Mouse (Mus musculus) limb, embryonic 11.5 days (tissue): Measurements from ENCODE around the gene Parvb. TPM values are rescaled to one million over a fixed set of nuclear protein-coding genes. Genes with fewer than 3 reads are reported as not detected.

Experiments used
- ATAC-seq: fragments of 200-750 bp; cut with Nextera tagmentation; 2 replicates; pipeline ENCODE4 v1.8.0; 2017; ENCODE audit warnings: low read depth; ENCODE audit not compliant: insufficient number of reproducible peaks, low FRiP score, low TSS enrichment
- DNase-seq: peaks from one replicate; pipeline ENCODE4 v3.0.0-alpha.2; 2015; ENCODE audit warnings: low spot score
- H3K27ac ChIP-seq: fragments of 300-500 bp; sonication (generic); replicated peaks from 2 replicates; pipeline ENCODE4 v1.5.1; 2014; ENCODE audit warnings: low read depth, mild to moderate bottlenecking, low read length
- H3K27me3 ChIP-seq: fragments of 300-500 bp; sonication (generic); 2 replicates; pipeline ENCODE4 v1.6.1; 2014; ENCODE audit warnings: mild to moderate bottlenecking, low read length, mixed read lengths; ENCODE audit not compliant: control insufficient read depth, insufficient read depth
- H3K36me3 ChIP-seq: fragments of 300-500 bp; sonication (generic); 2 replicates; pipeline ENCODE4 v1.6.1; 2014; ENCODE audit warnings: mild to moderate bottlenecking, low read length, moderate library complexity, mixed read lengths; ENCODE audit not compliant: control insufficient read depth, insufficient read depth
- H3K4me1 ChIP-seq: fragments of 300-500 bp; sonication (generic); 2 replicates; pipeline ENCODE4 v1.6.1; 2014; ENCODE audit warnings: low read length, mixed read lengths; ENCODE audit not compliant: control insufficient read depth, insufficient read depth
- H3K4me2 ChIP-seq: fragments of 300-500 bp; sonication (generic); 2 replicates; pipeline ENCODE4 v1.6.1; 2014; ENCODE audit warnings: low read depth, mild to moderate bottlenecking, moderate library complexity; ENCODE audit not compliant: severe bottlenecking
- H3K4me3 ChIP-seq: fragments of 300-500 bp; sonication (generic); 2 replicates; pipeline ENCODE4 v1.5.1; 2014; ENCODE audit warnings: low read depth, low read length
- H3K9ac ChIP-seq: fragments of 300-500 bp; sonication (generic); 2 replicates; pipeline ENCODE4 v1.6.1; 2014; ENCODE audit warnings: mild to moderate bottlenecking, low read length
- H3K9me3 ChIP-seq: fragments of 300-500 bp; sonication (generic); 2 replicates; pipeline ENCODE4 v1.6.1; 2016; ENCODE audit warnings: low read length; ENCODE audit not compliant: control insufficient read depth
- WGBS: fragments of 180-500 bp; shearing (Covaris S2); extraction: QIAGEN DNeasy Blood & Tissue Kit; methylation state at CpG from one replicate; pipeline ENCODE4 v1.1.7; 2014; 5-methylcytosine and 5-hydroxymethylcytosine counted together
- polyA plus RNA-seq: library from polyadenylated mRNA; unstranded; fragments of >200 nt; fragmentation: Nextera tagmentation; extraction: Ambion mirVana; gene quantifications from 2 replicates; pipeline ENCODE4 v1.2.1, GENCODE M21; 2014

The Parvb gene
- polyA plus RNA-seq, 1 experiment from 2014 or later: 9.4 TPM

DNA sequence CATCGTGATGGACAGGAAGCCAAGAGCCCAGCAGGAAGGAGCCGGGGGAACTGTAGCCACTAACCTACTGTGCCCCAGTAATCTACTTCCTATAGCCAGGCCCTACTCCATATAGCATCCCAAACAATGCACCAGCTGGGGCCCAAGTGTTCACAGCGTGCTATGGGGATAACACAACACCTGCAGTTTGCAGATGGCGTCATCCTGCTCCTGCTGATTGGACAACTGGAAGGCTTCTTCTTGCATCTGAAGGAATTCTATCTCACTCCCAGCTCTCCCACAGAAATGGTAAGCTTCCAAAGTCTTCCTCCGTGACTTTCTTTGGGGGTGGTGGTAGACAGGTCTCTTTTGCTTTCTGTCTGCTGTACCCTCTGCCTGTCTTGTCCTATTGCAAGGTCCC is 105.8 kb downstream of the Parvb start:
- WGBS: 83% methylated on average over 5 of the region's 5 CpGs
- no peak overlapping the region for H3K4me3 ChIP-seq
- no peak for ATAC-seq

GRCm38 (mm10) chr15:84340926-84341325 is 109.1 kb downstream of the Parvb start:
- Histone ChIP-seq H3K4me2 (no peak overlapping the region), H3K36me3 (no peaks in the 10 kb centered on the region), H3K27me3 (no peaks in the 10 kb centered on the region), H3K9me3 (no peaks in the 10 kb centered on the region), H3K27ac (no peak overlapping the region), H3K9ac (no peak overlapping the region), H3K4me3 (no peak overlapping the region), H3K4me1 (peaks cover 3% of the 10 kb centered on the region)
- ATAC-seq (no peak), DNase-seq (no peak)
- 54% methylated on average over 2 of the region's 2 CpGs for WGBS

More for the DNA sequence above, 105.8 kb downstream of the Parvb start:
- Histone ChIP-seq H3K27me3 (no peaks in the 10 kb centered on the region), H3K4me2 (no peak overlapping the region), H3K9ac (no peak overlapping the region), H3K27ac (no peak overlapping the region), H3K4me1 (no peaks in the 10 kb centered on the region), H3K36me3 (no peaks in the 10 kb centered on the region), H3K9me3 (no peaks in the 10 kb centered on the region)
- DNase-seq: no peak

DNA sequence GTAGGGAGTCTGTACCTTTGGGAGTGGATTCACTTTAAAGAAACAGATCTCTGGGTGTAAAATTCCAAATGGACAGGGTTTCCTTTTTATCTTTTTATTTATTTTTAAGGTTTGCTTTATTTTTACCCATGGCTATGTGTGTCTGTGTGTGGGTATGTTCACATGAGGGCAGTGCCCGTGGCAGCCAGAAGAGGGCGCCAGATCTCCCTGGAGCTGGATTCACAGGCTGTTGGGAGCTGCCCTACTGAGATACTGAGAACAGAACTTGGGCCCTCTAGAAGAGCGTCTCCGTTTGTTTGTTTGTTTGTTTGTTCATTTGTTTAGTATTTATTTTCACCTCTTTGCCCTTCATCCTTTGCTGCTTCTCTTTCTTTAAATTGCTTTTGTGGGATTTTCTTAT is 116.9 kb downstream of the Parvb start:
- Histone ChIP-seq H3K9me3 (no peaks in the 10 kb centered on the region), H3K27me3 (no peaks in the 10 kb centered on the region), H3K4me3 (no peak overlapping the region), H3K9ac (no peak overlapping the region), H3K4me1 (peaks cover 3% of the 10 kb centered on the region), H3K4me2 (no peak overlapping the region), H3K36me3 (no peaks in the 10 kb centered on the region), H3K27ac (no peak overlapping the region)
- ATAC-seq: no peak
- DNase-seq: no peak
- 90% methylated on average over 4 of the region's 4 CpGs for WGBS

GRCm38 (mm10) chr15:84349915-84350738 is 118.3 kb downstream of the Parvb start:
- no peak overlapping the region for H3K9ac ChIP-seq
- no peaks in the 10 kb centered on the region for H3K27me3 ChIP-seq
- DNase-seq (no peak), ATAC-seq (no peak)
- no peak overlapping the region for H3K4me2 ChIP-seq
- H3K27ac ChIP-seq: no peak overlapping the region
- H3K9me3 ChIP-seq: no peaks in the 10 kb centered on the region
- H3K4me3 ChIP-seq: no peak overlapping the region
- WGBS: 59% methylated on average over 14 of the region's 14 CpGs
- no peaks in the 10 kb centered on the region for H3K36me3 ChIP-seq
- H3K4me1 ChIP-seq: no peaks in the 10 kb centered on the region

DNA sequence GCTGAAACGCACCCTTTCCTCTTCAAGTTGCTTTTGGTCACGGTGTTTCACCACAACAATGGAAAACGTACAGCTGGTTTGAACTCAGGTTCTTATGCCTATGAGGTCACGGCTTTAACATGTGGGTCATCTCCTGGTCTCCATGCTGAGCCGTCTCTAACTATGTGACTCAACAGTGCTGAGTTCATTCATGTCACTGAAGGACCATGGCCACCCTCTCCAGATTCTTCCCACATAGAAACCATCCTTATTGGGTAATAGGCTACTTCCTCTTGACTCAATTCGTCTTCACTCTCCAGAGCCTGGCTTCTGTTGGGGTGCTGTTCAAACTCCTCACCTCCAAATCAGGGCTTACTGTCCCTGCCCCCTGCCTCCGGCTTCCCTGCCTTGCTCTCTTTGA is 119.5 kb downstream of the Parvb start:
- H3K4me3 ChIP-seq: no peak overlapping the region
- ATAC-seq (no peak), DNase-seq (no peak)
- no peaks in the 10 kb centered on the region for H3K36me3 ChIP-seq
- H3K9ac ChIP-seq: no peak overlapping the region
- H3K27me3 ChIP-seq: no peaks in the 10 kb centered on the region
- no peak overlapping the region for H3K4me2 ChIP-seq
- WGBS: 87% methylated on average over 7 of the region's 7 CpGs
- H3K4me1 ChIP-seq: no peaks in the 10 kb centered on the region
- H3K27ac ChIP-seq: no peak overlapping the region
- no peaks in the 10 kb centered on the region for H3K9me3 ChIP-seq

DNA sequence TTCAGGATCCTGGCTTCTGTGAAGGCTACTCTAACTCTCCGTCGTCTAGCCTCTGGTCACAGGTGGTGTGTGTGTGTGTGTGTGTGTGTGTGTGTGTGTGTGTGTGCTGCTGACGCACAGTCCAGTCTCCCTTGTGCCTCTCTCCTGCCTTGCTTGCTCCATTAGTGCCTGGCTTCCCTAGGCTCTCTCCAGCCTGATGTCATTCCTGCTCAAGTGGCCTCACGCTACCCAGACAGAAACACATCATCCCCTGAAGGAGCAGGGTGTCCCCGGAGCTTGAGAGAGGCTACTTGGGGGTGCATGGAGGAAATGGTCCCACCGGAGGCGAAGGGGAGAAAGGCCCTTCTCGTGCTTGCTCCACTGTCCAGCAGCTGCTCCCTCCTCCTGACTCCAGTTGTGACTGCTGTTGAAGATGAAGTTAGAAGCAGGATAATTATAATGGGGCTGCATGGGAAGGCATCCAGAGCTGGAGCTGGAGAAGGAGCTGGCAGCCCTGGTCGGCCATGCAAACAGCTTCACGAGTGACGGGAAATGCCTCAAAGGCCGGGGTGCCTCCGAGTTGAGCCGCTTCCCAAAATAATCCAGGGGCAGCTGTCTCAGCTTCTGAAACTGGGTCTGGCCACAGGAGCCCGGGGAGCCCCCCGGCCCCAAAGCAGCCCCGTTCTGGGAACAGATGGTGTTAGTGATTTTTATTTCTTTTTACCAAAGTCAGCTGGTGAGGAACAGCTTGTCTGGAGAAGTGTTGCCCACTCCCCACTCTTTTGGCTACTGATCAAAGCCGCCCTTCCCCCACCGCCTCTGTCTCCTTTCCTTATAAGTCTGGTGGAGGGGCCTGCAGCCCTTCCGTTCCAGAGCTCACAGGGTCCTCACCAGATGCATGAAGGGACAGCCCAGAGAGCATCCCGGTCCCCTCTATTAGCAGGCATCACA is 120.3 kb downstream of the Parvb start:
- Histone ChIP-seq H3K4me3 (no peak overlapping the region), H3K36me3 (no peaks in the 10 kb centered on the region), H3K4me2 (no peak overlapping the region), H3K27me3 (no peaks in the 10 kb centered on the region), H3K9ac (no peak overlapping the region), H3K4me1 (no peaks in the 10 kb centered on the region), H3K27ac (no peak overlapping the region), H3K9me3 (no peaks in the 10 kb centered on the region)
- WGBS: 55% methylated on average over 21 of the region's 21 CpGs
- ATAC-seq: no peak
- DNase-seq: peak; percentile 27

GRCm38 (mm10) chr15:84355081-84355480 is 123.2 kb downstream of the Parvb start:
- DNase-seq (no peak), ATAC-seq (no peak)
- Histone ChIP-seq H3K9ac (no peak overlapping the region), H3K4me3 (no peak overlapping the region), H3K36me3 (no peaks in the 10 kb centered on the region), H3K9me3 (no peaks in the 10 kb centered on the region), H3K4me2 (no peak overlapping the region), H3K27me3 (no peaks in the 10 kb centered on the region), H3K27ac (no peak overlapping the region), H3K4me1 (no peaks in the 10 kb centered on the region)
- WGBS: 81% methylated on average over 5 of the region's 5 CpGs

- no peak for DNase-seq
- no peaks in the 10 kb centered on the region for H3K9me3 ChIP-seq
- H3K27me3 ChIP-seq: no peaks in the 10 kb centered on the region
- H3K27ac ChIP-seq: no peak overlapping the region
- H3K4me1 ChIP-seq: no peaks in the 10 kb centered on the region
- H3K4me3 ChIP-seq: no peak overlapping the region
- no peak overlapping the region for H3K4me2 ChIP-seq
- WGBS: 87% methylated on average over 3 of the region's 3 CpGs
- no peak overlapping the region for H3K9ac ChIP-seq
- H3K36me3 ChIP-seq: no peaks in the 10 kb centered on the region
- no peak for ATAC-seq
These were observed 132.9 kb downstream of the Parvb start for GRCm38 (mm10) chr15:84364746-84365145.
